Mouse (Mus musculus): ENCODE measurements around the gene Mob1a. TPM values are rescaled to one million over a fixed set of nuclear protein-coding genes. Genes with fewer than 3 reads are reported as not detected.
A peak's percentile ranks its signal among the peaks of the same experiment; 100 is the strongest.
"Not testable (repeated sequence)": the region's sequence is repeated elsewhere in the genome, so short reads cannot be mapped to it uniquely, and the experiment has no call there.

Gene Mob1a
- polyA plus RNA-seq, 1 experiment from 2014 or later = 34.9 TPM

DNA sequence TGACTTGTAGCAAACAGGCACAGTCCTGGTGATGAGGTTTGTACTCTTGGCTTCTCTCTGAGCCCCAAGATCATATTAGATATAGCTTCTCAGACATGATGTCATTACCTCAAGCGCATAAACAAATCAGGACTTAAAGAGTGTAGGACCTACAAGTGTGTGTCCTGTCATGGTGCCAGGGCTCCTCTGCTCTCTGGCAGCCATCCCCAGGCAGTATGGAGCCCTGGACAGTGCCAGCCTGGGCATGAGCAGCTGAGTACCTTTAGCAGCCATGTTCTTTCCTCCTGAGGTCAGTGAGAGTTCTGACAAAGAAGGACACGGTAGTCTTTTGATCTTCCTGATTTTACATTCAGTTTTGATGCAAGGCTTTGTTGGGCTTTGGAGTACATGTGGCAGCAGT, 17.1 kb downstream of the Mob1a start:
- no peak overlapping the region for H3K9ac ChIP-seq
- no peak overlapping the region for H3K4me2 ChIP-seq
- no peaks in the 10 kb centered on the region for H3K27me3 ChIP-seq
- WGBS (ENCODE audit: insufficient replicate concordance) = 92% methylated on average over 2 of the region's 2 CpGs
- ATAC-seq (ENCODE audit: insufficient read depth) = no peak
- no peaks in the 10 kb centered on the region for H3K9me3 ChIP-seq (replicated peaks)
- H3K4me1 ChIP-seq (replicated peaks) = peaks cover 4% of the 10 kb centered on the region; the same call in 1 of the 2 replicates
- no peak overlapping the region for H3K27ac ChIP-seq (replicated peaks)
- no peak overlapping the region for H3K4me3 ChIP-seq (replicated peaks)
- peaks cover 68% of the 10 kb centered on the region for H3K36me3 ChIP-seq (replicated peaks)

DNA sequence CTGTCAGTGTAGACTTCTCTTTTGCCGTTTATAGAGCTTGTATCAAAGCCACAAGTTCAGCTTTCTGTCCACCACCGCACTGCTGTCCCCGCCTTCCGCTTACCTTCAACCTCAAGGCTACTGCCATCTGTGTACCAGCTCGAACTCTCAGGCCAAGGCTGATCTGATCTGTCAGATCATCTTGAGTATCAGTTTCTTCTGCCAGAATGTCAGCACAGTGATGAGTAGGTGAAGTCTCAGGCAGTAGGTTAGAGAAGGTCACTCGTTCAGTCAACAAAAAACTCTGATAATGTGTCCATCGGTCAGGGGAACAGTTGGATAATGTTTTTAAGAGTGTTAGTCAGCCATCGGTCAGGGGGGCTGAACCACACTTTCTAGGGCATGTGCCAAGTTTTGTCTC, 19.5 kb downstream of the Mob1a start:
- not testable (repeated sequence) for H3K27me3 ChIP-seq; H3K4me2 ChIP-seq; H3K9ac ChIP-seq; H3K9me3 ChIP-seq (replicated peaks); H3K4me3 ChIP-seq (replicated peaks); ATAC-seq (ENCODE audit: insufficient read depth)
- H3K27ac ChIP-seq (replicated peaks) = 0 out of 2 replicates have a peak overlapping the region, but pooled peaks have one; percentile 33
- H3K36me3 ChIP-seq (replicated peaks) = peaks cover 51% of the 10 kb centered on the region
- 77% methylated on average over 8 of the region's 8 CpGs for WGBS (ENCODE audit: insufficient replicate concordance)
- peaks cover 20% of the 10 kb centered on the region for H3K4me1 ChIP-seq (replicated peaks)

DNA sequence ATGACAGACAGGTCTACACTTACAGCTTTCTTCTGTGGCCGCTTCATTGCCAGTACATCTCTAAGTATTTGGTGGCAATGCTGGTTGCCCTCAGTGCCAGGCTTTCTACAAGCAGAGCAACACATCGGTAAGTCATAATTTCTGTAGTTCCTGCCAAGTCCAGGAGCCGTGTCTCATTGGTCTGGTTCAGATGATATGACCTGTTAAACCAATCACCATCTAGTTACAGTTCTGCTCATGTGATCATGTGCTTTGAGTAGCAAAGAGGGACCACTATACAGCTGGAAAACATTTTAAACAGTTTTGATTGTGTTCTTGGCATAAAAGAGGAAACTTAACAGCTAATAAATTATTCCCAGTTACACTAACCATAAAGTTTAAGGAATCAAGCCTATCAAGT, 22.1 kb downstream of the Mob1a start:
- H3K9ac ChIP-seq = no peak overlapping the region
- 65% methylated on average over 3 of the region's 3 CpGs for WGBS (ENCODE audit: insufficient replicate concordance)
- no peaks in the 10 kb centered on the region for H3K27me3 ChIP-seq
- peaks cover 30% of the 10 kb centered on the region for H3K36me3 ChIP-seq (replicated peaks)
- no peak overlapping the region for H3K4me3 ChIP-seq (replicated peaks)
- no peak overlapping the region for H3K4me2 ChIP-seq
- no peaks in the 10 kb centered on the region for H3K9me3 ChIP-seq (replicated peaks)
- ATAC-seq (ENCODE audit: insufficient read depth) = no peak
- peaks cover 43% of the 10 kb centered on the region for H3K4me1 ChIP-seq (replicated peaks)
- peak overlapping the region; percentile 39 for H3K27ac ChIP-seq (replicated peaks)

DNA sequence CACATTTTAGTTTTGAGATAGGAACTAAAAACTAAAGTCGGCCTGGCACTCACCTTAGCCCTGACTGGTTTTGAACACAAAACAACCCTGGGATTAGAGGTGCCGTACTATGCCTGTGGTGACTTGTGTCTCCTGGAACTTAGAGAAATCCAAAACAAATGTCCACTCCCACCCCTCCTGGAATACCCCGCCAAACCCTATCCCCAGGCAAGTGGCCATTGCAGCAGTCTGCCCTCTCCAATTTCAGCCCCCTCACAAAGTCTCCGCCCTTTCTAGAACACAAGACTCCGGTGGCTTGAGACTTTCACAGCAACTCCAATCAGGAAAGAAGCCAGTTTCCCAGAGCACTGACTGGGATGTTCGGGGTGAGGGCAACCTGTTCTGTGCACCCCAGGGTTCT, 23.1 kb downstream of the Mob1a start, which contains the start of gene Bola3:
Gene Bola3 (plus strand): TSS at position 275 of the 400 bp plus-strand sequence.
- Histone ChIP-seq H3K4me2 (peak within 1 kb of the TSS; percentile 77), H3K27me3 (no peaks in the 10 kb centered on the region), H3K27ac (replicated peaks) (peak within 1 kb of the TSS; percentile 98), H3K36me3 (replicated peaks) (peaks cover 33% of the 10 kb centered on the region), H3K9me3 (replicated peaks) (no peaks in the 10 kb centered on the region), H3K4me3 (replicated peaks) (peak within 1 kb of the TSS; percentile 87), H3K9ac (peak within 1 kb of the TSS; percentile 96), H3K4me1 (replicated peaks) (peaks cover 53% of the 10 kb centered on the region)
- WGBS (ENCODE audit: insufficient replicate concordance) = 37% methylated on average over 6 of the region's 6 CpGs
- no peak for ATAC-seq (ENCODE audit: insufficient read depth)

DNA sequence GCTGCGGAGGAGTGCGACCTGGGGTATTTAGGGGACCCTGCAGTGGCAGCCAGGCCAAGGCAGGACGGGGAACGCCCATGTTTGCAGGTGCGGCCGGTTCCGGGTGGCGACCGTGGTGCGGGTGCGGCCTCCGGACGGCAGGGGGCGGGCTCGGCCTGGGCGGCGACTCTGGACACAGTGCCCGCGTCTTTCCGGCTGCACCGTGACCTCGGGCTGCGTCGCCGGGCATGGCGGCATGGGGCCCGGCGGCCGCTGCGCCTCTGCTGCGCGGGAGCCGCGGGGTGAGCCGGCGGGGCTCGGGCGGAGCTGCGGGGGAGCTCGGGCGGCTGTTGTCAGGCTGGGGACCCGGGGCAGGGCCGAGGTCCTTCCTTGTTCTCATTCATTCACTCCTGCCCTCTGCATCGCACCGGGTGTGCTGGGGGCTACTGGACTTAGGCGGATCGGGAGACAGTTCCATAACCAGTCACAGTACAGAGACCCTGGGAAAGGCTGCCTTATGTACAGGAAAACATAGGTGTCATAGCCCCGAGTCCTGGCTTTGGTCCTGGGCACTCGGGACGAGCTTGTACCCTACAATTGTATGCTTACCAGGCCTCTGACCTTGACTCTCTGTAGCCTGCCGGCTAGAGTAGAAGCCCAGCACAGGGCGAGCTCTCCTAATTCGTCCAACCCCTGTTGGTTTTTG, 23.6 kb downstream of the Mob1a start:
- H3K27me3 ChIP-seq = no peaks in the 10 kb centered on the region
- peak; percentile 77 for ATAC-seq (ENCODE audit: insufficient read depth)
- peak overlapping the region; percentile 98 for H3K27ac ChIP-seq (replicated peaks)
- H3K4me2 ChIP-seq = peak overlapping the region; percentile 77
- WGBS (ENCODE audit: insufficient replicate concordance) = under 1% methylated on average over 53 of the region's 53 CpGs
- peaks cover 33% of the 10 kb centered on the region for H3K36me3 ChIP-seq (replicated peaks)
- H3K4me3 ChIP-seq (replicated peaks) = peak overlapping the region; percentile 87
- H3K9ac ChIP-seq = peak overlapping the region; percentile 96
- H3K9me3 ChIP-seq (replicated peaks) = no peaks in the 10 kb centered on the region
- peaks cover 58% of the 10 kb centered on the region for H3K4me1 ChIP-seq (replicated peaks)

DNA sequence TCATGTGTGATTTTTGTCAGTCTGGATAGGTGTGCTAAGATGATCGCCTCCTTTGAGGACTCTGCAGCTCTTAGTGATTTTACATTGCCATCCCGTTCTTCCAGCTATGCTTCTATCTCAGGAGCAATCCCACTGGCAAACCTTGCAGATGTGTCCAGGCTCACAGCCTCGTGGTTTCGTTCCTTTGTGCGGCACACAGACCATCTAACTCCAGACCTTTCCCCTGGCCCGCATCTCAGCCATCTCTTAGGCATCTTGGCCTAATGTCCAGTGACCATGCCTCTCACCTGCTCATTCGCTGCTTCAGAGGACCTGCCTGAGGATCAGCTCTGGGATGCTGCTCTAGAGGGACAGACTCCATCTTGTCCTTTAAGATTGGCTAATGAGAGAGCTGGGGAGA, 24.4 kb downstream of the Mob1a start:
- no peak for ATAC-seq (ENCODE audit: insufficient read depth)
- WGBS (ENCODE audit: insufficient replicate concordance) = 72% methylated on average over 7 of the region's 7 CpGs
- Histone ChIP-seq H3K27ac (replicated peaks) (peak overlapping the region; percentile 98), H3K9me3 (replicated peaks) (no peaks in the 10 kb centered on the region), H3K4me1 (replicated peaks) (peaks cover 66% of the 10 kb centered on the region), H3K4me3 (replicated peaks) (peak overlapping the region; percentile 87), H3K27me3 (no peaks in the 10 kb centered on the region), H3K36me3 (replicated peaks) (peaks cover 39% of the 10 kb centered on the region), H3K4me2 (peak overlapping the region; percentile 77), H3K9ac (peak overlapping the region; percentile 96)

DNA sequence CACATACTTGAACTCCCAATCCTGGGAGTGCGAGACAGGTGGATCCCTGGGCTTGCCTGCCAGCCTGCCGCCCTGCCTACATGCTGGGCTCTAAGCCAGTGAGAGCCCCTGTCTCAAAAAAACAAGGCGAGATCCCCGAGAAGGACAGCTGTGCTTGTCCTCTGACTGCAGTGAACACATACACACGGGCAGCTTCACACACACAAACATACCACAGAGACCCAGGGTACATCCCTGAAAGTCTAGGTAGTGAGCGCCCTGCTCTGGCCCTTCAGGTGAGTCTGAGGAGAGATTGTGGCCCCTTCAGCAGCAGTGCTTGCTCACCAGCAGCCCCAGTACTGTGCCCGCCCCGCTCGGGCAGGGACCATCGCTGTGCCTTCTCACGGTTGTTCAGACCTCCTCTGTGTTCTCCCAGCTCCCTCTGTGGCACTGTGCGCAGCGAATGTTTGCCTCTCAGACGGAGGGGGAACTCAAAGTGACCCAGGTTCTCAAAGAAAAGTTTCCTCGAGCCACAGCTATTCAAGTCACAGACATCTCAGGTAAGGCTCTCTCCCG, 25.1 kb downstream of the Mob1a start:
- peaks cover 46% of the 10 kb centered on the region for H3K36me3 ChIP-seq (replicated peaks)
- peak overlapping the region; percentile 98 for H3K27ac ChIP-seq (replicated peaks)
- peak overlapping the region; percentile 87 for H3K4me3 ChIP-seq (replicated peaks)
- H3K4me2 ChIP-seq = peak overlapping the region; percentile 77
- H3K4me1 ChIP-seq (replicated peaks) = peaks cover 73% of the 10 kb centered on the region
- no peaks in the 10 kb centered on the region for H3K27me3 ChIP-seq
- peak overlapping the region; percentile 96 for H3K9ac ChIP-seq
- WGBS (ENCODE audit: insufficient replicate concordance) = 70% methylated on average over 16 of the region's 16 CpGs
- ATAC-seq (ENCODE audit: insufficient read depth) = no peak
- no peaks in the 10 kb centered on the region for H3K9me3 ChIP-seq (replicated peaks)

DNA sequence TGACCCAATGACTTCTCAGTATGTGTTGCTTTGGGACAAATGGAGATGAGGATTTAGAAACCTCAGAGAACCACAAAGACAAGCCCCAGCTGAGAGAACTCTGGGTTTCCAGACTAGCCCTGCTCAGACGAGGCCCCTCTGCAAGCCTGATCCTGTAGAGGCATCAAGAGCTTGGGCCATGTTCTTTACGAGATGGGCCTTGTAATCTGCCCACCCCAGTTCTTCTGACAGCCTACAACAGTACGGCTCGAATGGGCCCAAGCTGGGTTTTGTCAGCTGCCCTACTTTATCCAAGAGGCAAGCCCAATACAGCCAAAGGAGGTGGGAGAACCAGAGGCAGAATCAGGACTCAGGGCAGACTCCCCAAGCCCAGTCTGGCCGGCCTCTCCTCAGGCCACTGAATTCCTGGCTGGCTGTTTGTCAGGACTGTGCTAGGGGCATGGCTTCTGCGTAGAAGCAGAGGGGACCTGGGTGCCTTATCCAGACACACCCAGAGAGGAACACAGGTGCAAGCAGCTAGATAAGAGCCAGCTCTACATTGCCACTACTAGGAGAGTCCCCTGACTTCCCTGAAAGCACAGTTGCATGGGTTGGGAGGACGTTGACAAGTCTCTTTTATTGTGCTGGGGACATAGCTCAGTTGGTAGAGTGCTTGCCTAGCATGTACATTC, 25.8 kb downstream of the Mob1a start:
- no peaks in the 10 kb centered on the region for H3K9me3 ChIP-seq (replicated peaks)
- H3K9ac ChIP-seq = peak overlapping the region; percentile 96
- peaks cover 48% of the 10 kb centered on the region for H3K36me3 ChIP-seq (replicated peaks)
- WGBS (ENCODE audit: insufficient replicate concordance) = 23% methylated on average over 7 of the region's 7 CpGs
- peak overlapping the region; percentile 87 for H3K4me3 ChIP-seq (replicated peaks)
- peak overlapping the region; percentile 77 for H3K4me2 ChIP-seq
- H3K4me1 ChIP-seq (replicated peaks) = peaks cover 78% of the 10 kb centered on the region
- peak; percentile 93 for ATAC-seq (ENCODE audit: insufficient read depth)
- H3K27ac ChIP-seq (replicated peaks) = peak overlapping the region; percentile 98
- no peaks in the 10 kb centered on the region for H3K27me3 ChIP-seq

DNA sequence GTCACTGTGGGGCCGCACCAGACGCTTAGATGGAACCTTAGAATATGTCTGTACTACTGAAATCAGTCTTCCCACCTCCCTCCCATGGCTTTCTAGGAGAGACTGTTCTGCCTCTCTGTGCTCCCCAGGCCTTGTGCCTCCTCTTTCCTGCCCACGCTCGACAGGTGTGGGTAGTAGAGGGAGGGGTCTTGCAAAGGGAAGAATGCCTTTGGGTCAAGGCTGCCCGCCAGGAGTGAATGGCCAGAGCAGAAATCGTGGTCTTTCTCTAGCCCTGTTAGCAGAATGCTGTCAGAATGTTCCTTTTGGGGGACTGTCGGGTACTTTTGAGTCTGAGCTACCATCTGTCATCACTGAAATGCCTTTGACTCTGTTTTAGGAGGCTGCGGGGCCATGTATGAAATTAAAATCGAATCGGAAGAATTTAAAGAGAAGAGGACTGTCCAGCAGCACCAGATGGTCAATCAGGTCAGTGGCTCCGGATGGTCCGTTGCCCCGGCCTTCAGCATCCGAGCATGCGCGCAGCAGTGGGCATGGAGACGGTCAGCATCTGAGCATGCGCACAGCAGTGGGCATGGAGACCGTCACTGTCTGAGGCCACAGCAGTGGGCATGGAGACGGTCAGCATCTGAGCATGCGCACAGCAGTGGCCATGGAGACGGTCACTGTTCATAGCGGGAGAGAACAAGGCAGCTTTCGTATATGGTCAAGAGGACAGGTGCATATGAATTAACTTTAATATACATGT, 27.0 kb downstream of the Mob1a start:
- ATAC-seq (ENCODE audit: insufficient read depth) = no peak
- Histone ChIP-seq H3K9ac (peak overlapping the region; percentile 96), H3K4me3 (replicated peaks) (peak overlapping the region; percentile 87), H3K27me3 (no peaks in the 10 kb centered on the region), H3K9me3 (replicated peaks) (no peaks in the 10 kb centered on the region), H3K4me1 (replicated peaks) (peaks cover 83% of the 10 kb centered on the region), H3K27ac (replicated peaks) (peak overlapping the region; percentile 98), H3K4me2 (peak overlapping the region; percentile 77), H3K36me3 (replicated peaks) (peaks cover 54% of the 10 kb centered on the region)
- 88% methylated on average over 24 of the region's 24 CpGs for WGBS (ENCODE audit: insufficient replicate concordance)

DNA sequence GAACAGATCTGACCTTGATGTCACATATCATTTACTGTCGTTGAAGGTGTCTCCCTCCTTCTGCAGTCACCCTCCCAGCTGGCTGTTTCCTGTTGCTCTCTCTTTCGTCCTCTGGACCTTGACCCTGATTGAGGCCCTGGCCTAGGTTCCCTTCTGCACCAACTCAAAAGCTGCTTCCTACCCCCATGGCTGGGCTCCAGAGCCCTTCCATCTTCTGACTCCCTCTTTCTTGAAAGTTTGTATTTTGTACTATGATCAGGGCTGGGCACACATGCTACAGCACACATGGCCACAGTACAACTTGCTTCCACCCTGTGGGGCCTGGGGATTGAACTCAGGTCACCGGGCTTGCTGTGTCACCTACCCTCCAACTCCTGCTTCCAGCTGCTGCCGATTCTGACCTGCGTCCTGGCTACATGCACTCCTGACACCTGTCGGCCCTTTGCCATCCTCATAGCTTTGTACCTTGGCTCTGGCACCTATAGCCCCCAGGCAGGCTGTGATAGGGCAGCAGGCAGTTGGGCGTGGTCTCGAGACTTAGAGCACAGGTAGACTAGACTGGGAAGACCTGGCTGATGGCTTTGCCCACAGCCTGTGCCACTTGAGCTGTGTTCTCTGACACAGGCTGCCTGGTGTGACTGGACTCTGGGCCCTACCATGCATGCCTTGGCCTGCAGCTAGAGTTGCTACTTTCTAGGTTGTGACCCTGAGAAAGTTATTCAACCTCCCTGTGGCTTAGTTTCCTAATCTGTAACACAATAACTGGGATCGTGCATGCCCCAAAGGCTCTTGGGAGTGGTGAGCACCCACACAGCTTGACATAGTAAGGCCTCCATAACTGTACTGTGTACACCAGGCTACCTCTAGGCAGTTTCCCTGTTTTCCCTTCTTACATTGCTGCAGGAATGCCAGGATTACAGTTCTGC, 29.3 kb downstream of the Mob1a start:
- peaks cover 71% of the 10 kb centered on the region for H3K36me3 ChIP-seq (replicated peaks)
- 70% methylated on average over 9 of the region's 9 CpGs for whole genome bisulfite sequencing (ENCODE audit: insufficient replicate concordance)
- no peak overlapping the region for H3K4me2 ChIP-seq
- peaks cover 69% of the 10 kb centered on the region for H3K4me1 ChIP-seq (replicated peaks)
- H3K9ac ChIP-seq = no peak overlapping the region
- no peak for ATAC-seq (ENCODE audit: insufficient read depth)
- peak overlapping the region; percentile 98 for H3K27ac ChIP-seq (replicated peaks)
- no peaks in the 10 kb centered on the region for H3K27me3 ChIP-seq
- H3K4me3 ChIP-seq (replicated peaks) = no peak overlapping the region
- no peaks in the 10 kb centered on the region for H3K9me3 ChIP-seq (replicated peaks)
